Mouse (Mus musculus) large intestine, adult 2 months (tissue): Measurements from ENCODE around the gene Vmn1r200. TPM values are rescaled to one million over a fixed set of nuclear protein-coding genes. Genes with fewer than 3 reads are reported as not detected.
A peak's percentile ranks its signal among the peaks of the same experiment; 100 is the strongest.
"Not testable (repeated sequence)": the region's sequence is repeated elsewhere in the genome, so short reads cannot be mapped to it uniquely, and the experiment has no call there.

ENCODE experiments used
- DNase-seq: peaks from one replicate; pipeline ENCODE4 v3.0.0-alpha.2; 2012; ENCODE audit warnings: low read depth, low spot score
- WGBS: fragments of 180-500 bp; shearing (Covaris S2); methylation state at CpG from one replicate; pipeline ENCODE4 v1.1.7; 2018; 5-methylcytosine and 5-hydroxymethylcytosine counted together
- polyA plus RNA-seq: library from polyadenylated mRNA; depleted of rRNA; stranded (reverse); fragments of >200 nt; gene quantifications from 2 replicates; pipeline ENCODE4 v1.2.3, GENCODE M21; 2012; rRNA removed

Vmn1r200 gene
- not detected in 2 replicates for polyA plus RNA-seq

GRCm38 (mm10) chr13:22390073-22390472 lies at the start of gene Vmn1r200:
Gene Vmn1r200 (plus strand): TSS chr13:22390373.
- WGBS, result 62% methylated on average over 3 of the region's 3 CpGs
- DNase-seq, result no peak

- no peak for DNase-seq
- 32% methylated on average over 1 of the region's 1 CpGs for WGBS
Observed at GRCm38 (mm10) chr13:22350064-22350463, 40.1 kb upstream of the Vmn1r200 start, which contains the start of gene Vmn1r198. Gene Vmn1r198 (plus strand): TSS chr13:22350364.

- 14% methylated on average over 1 of the region's 1 CpGs for whole genome bisulfite sequencing
- DNase-seq, result peak; percentile 7
Observed at GRCm38 (mm10) chr13:22350813-22351212, 39.4 kb upstream of the Vmn1r200 start.

- WGBS, result 75% methylated on average over 2 of the region's 2 CpGs
Observed at GRCm38 (mm10) chr13:22379518-22379917, 10.7 kb upstream of the Vmn1r200 start, which contains the start of gene Vmn1r199. Gene Vmn1r199 (plus strand): TSS chr13:22379818.

GRCm38 (mm10) chr13:22381128-22381527 lies 9.0 kb upstream of the Vmn1r200 start:
- DNase-seq, result not testable (repeated sequence)
- 51% methylated on average over 3 of the region's 3 CpGs for WGBS

More at GRCm38 (mm10) chr13:22379518-22379917, 10.7 kb upstream of the Vmn1r200 start, which contains the start of gene Vmn1r199:
- DNase-seq, result no peak

- DNase-seq, result no peak
- WGBS, result 67% methylated on average over 3 of the region's 3 CpGs
Observed at GRCm38 (mm10) chr13:22383401-22383800, 6.8 kb upstream of the Vmn1r200 start.

GRCm38 (mm10) chr13:22387050-22387449 lies 3.1 kb upstream of the Vmn1r200 start:
- 40% methylated on average over 1 of the region's 1 CpGs for WGBS
- DNase-seq, result no peak

- WGBS, result 33% methylated on average over 1 of the region's 1 CpGs
Observed at GRCm38 (mm10) chr13:22402978-22403377, 12.8 kb downstream of the Vmn1r200 start.

More at GRCm38 (mm10) chr13:22402978-22403377, 12.8 kb downstream of the Vmn1r200 start:
- no peak for DNase-seq

Other genes with a start within 250 kb of the Vmn1r200 start
- gene Vmn1r191, start 206.4 kb upstream of the Vmn1r200 start, polyA plus RNA-seq, result not detected in 2 replicates
- gene Vmn1r192, start 199.2 kb upstream of the Vmn1r200 start, polyA plus RNA-seq, result not detected in 2 replicates
- not detected in 2 replicates for gene Vmn1r193, start 167.2 kb upstream of the Vmn1r200 start, polyA plus RNA-seq
- not detected in 2 replicates for gene Vmn1r194, start 146.2 kb upstream of the Vmn1r200 start, polyA plus RNA-seq
- not detected in 2 replicates for gene Vmn1r195, start 119.9 kb upstream of the Vmn1r200 start, polyA plus RNA-seq
- gene Vmn1r196, start 100.5 kb upstream of the Vmn1r200 start, polyA plus RNA-seq, result not detected in 2 replicates
- not detected in 2 replicates for gene Vmn1r197, start 65.8 kb upstream of the Vmn1r200 start, polyA plus RNA-seq
- gene Vmn1r198, start 40.0 kb upstream of the Vmn1r200 start, polyA plus RNA-seq, result 0.02 TPM in 1 of 2 replicates, not detected in the other
- not detected in 2 replicates for gene Vmn1r199, start 10.6 kb upstream of the Vmn1r200 start, polyA plus RNA-seq
- not detected in 2 replicates for gene Vmn1r201, start 81.5 kb downstream of the Vmn1r200 start, polyA plus RNA-seq
- gene Vmn1r202, start 115.0 kb downstream of the Vmn1r200 start, polyA plus RNA-seq, result not detected in 2 replicates
- gene Vmn1r203, start 127.7 kb downstream of the Vmn1r200 start, polyA plus RNA-seq, result not detected in 2 replicates
- gene Vmn1r204, start 162.8 kb downstream of the Vmn1r200 start, polyA plus RNA-seq, result not detected in 2 replicates
- not detected in 2 replicates for gene Vmn1r205, start 202.6 kb downstream of the Vmn1r200 start, polyA plus RNA-seq
- not detected in 2 replicates for gene Vmn1r206, start 233.9 kb downstream of the Vmn1r200 start, polyA plus RNA-seq